Comparison of ENCODE assay signal across 18 mouse cellular contexts in the genomic region with DNA sequence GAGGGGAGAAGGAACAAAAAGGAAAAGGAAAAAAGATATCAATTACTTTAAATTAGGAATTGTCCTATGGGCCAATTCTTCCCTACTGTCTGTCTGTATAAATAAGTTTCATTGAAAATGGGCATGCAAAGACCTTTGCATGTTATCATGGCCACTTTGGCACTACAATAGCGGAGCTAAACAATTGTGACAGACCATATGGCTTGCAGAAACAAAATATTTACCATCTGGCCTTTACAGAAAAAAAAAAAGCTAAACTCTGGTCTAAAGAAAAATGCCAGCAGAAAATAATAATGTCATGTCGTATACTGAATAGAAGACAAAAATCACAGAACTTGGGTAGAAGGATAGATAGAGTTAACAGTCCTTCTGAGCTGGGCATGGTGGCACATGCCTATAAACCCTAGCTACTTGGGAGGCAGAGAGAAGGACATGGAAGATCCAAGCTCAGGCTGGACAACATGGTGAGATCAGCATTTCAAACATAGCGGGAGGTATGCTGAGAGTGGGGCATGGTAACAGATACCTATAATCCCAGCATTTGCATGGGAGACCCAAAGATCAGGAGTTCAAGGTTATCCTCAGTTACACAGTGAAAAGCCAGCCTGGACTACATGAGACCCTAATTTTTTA. TPM values are rescaled to one million over a fixed set of nuclear protein-coding genes. Genes with fewer than 3 reads are reported as not detected.
DNase-seq lines count a peak whose midpoint lies in the region; TF ChIP-seq lines count a peak whose summit lies in the region.
"Had no signal": no experiment of that assay in that cellular context is flagged by ENCODE, and none has a peak within 500 bp of the region (broad histone marks: within the 10 kb centered on the region; RNA-seq: fewer than 3 reads in every experiment).

No protein-coding gene starts in this region.

- H3K4me3 ChIP-seq in layer of hippocampus, adult 2 months: no peak overlapping the region
- H3K4me3 ChIP-seq: embryonic facial prominence, embryonic 13.5 days; embryonic facial prominence, embryonic 15.5 days; erythroblast, embryonic 14.5 days; forebrain, embryonic 10.5 days; forebrain, embryonic 12.5 days; gastrocnemius, adult 2 months had no signal

- no peak for TF ChIP-seq CTCF in layer of hippocampus, adult 2 months (conservative IDR thresholded peaks at IDR 0.05)

- H3K27ac ChIP-seq in layer of hippocampus, adult 2 months: peak overlapping the region; percentile 65
- H3K27ac ChIP-seq: embryonic facial prominence, embryonic 13.5 days; embryonic facial prominence, embryonic 15.5 days; forebrain, embryonic 10.5 days; forebrain, embryonic 12.5 days; gastrocnemius, adult 2 months had no signal

- peak; percentile 39 for DNase-seq in cerebellum, adult 11-12 months
- no peak for DNase-seq in cerebellum, postnatal 4 days (ENCODE audit: low spot score in 2 of 2)
- DNase-seq in cerebellum, adult 9-10 months: peak; percentile 63
- DNase-seq in cerebellum, postnatal 10 days: no peak
- no peak for DNase-seq in layer of hippocampus, adult 2 months (ENCODE audit: low spot score in 2 of 2)
- no peak for DNase-seq in layer of hippocampus, adult 9-10 months (ENCODE audit: low spot score)
- peak; percentile 8 to 23 for DNase-seq in cerebellum, postnatal 36 days
- DNase-seq in liver: no peak
- DNase-seq: adrenal gland, adult 2 months; adrenal gland, postnatal 10 days; adrenal gland, postnatal 25 days; embryo, embryonic 11 days; gastrocnemius, adult 2 months had no signal

RNA-seq across cellular contexts. Expression of a gene that starts 54.2 kb away (rescaled TPM):
- 100 to 1,000 TPM; 150 to 171 TPM for total RNA-seq in layer of hippocampus, adult 2 months (2021)

Comparison
In these comparisons a context has a peak if more than half of its experiments do, and no peak if none do; other contexts are left out.
1. DNase-seq: peak in cerebellum, adult 11-12 months (single experiment), cerebellum, adult 9-10 months (single experiment) and cerebellum, postnatal 36 days (2 of 2); none in cerebellum, postnatal 4 days (0 of 2), cerebellum, postnatal 10 days (0 of 2), layer of hippocampus, adult 2 months (0 of 2), layer of hippocampus, adult 9-10 months (single experiment) and liver (single experiment).